Mouse (Mus musculus): ENCODE results near the gene Vmn1r200.
"Not testable (repeated sequence)": the region's sequence is repeated elsewhere in the genome, so short reads cannot be mapped to it uniquely, and the experiment has no call there.

Gene Vmn1r200

DNA sequence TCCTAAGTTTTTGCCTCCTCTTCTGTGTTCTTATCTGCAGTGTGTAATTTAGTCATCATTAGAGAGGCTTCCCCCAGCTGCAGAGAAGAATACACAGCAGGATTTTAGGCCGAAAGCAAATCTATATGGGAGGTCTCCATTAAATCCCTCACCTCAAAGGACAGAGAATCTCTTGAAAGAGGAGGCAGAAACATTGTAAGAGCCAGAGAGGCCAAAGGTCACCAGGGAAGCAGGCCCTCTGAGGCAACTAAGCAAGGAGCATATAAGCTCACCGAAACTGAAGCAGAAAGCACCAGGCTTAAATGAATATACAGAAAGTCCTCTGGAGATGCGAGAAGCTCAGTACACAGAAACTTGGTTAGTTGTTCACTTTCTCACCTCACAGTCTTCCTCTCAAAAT lies at the start of gene Vmn1r200:
TSS of gene Vmn1r200 (plus strand) at position 301 of the 400 bp plus-strand sequence.
- DNase-seq (ENCODE audit: low spot score in 2 of 2): no peak

- no peak for DNase-seq (ENCODE audit: low spot score in 2 of 2)
Observed at GRCm38 (mm10) chr13:22350064-22350463, 40.1 kb upstream of the Vmn1r200 start, which contains the start of gene Vmn1r198. Gene Vmn1r198, plus strand, starts transcription at chr13:22350364.

DNA sequence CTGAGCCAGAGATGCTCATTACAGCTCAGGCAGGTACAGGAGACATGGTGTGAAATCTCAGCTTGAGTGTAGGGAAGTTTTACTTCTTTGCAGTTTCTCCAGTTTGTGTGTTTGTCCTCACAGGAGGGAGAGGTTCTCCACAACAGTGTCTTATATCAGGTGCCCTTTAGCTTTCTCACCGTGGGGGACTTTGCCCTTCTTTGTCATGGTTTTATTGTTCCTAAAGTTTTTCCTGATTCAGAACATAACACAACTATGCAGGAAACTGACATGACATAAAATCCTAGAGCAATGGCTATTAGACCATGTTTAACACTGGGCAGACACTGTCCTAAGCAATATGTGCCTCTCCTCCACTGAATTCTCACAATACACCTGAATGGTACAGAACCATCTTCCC lies 39.4 kb upstream of the Vmn1r200 start:
- DNase-seq (ENCODE audit: low spot score in 2 of 2): no peak

GRCm38 (mm10) chr13:22379518-22379917 lies 10.7 kb upstream of the Vmn1r200 start, which contains the start of gene Vmn1r199:
Gene Vmn1r199, plus strand, starts transcription at chr13:22379818.
- no peak for DNase-seq (ENCODE audit: low spot score in 2 of 2)

- not testable (repeated sequence) for DNase-seq (ENCODE audit: low spot score in 2 of 2)
Observed at GRCm38 (mm10) chr13:22381128-22381527, 9.0 kb upstream of the Vmn1r200 start.

- DNase-seq (ENCODE audit: low spot score in 2 of 2): no peak
Observed at GRCm38 (mm10) chr13:22383401-22383800, 6.8 kb upstream of the Vmn1r200 start.

GRCm38 (mm10) chr13:22387050-22387449 lies 3.1 kb upstream of the Vmn1r200 start:
- no peak for DNase-seq (ENCODE audit: low spot score in 2 of 2)

- no peak for DNase-seq (ENCODE audit: low spot score in 2 of 2)
Observed at GRCm38 (mm10) chr13:22402978-22403377, 12.8 kb downstream of the Vmn1r200 start.
